Mouse (Mus musculus) cerebellum, adult 11 months (tissue): ENCODE results near the gene Cep89.

ENCODE experiments used
- DNase-seq: peaks from one replicate; pipeline ENCODE4 v3.0.0; 2022

Cep89 gene

GRCm38 (mm10) chr7:35386525-35386952 is 10.3 kb upstream of the Cep89 start:
- no peak for DNase-seq

- no peak for DNase-seq
These were observed 8.1 kb upstream of the Cep89 start for GRCm38 (mm10) chr7:35388694-35389093.

- DNase-seq: no peak
These were observed 3.9 kb upstream of the Cep89 start for GRCm38 (mm10) chr7:35392935-35393334.

- DNase-seq: peak; percentile 33
These were observed 940 bp upstream of the Cep89 start for GRCm38 (mm10) chr7:35395734-35396456.

- DNase-seq: no peak
These were observed 4.3 kb downstream of the Cep89 start for GRCm38 (mm10) chr7:35401169-35401568.

GRCm38 (mm10) chr7:35415226-35415625 is 18.4 kb downstream of the Cep89 start:
- no peak for DNase-seq

- no peak for DNase-seq
These were observed 19.2 kb downstream of the Cep89 start for GRCm38 (mm10) chr7:35415801-35416653.

- DNase-seq: no peak
These were observed 19.8 kb downstream of the Cep89 start for GRCm38 (mm10) chr7:35416654-35416948.

- no peak for DNase-seq
These were observed 26.2 kb downstream of the Cep89 start for GRCm38 (mm10) chr7:35423071-35423470.

- DNase-seq: no peak
These were observed 31.3 kb downstream of the Cep89 start for GRCm38 (mm10) chr7:35428146-35428545.

- no peak for DNase-seq
These were observed 38.4 kb downstream of the Cep89 start for GRCm38 (mm10) chr7:35435266-35435665.

- no peak for DNase-seq
These were observed 50.7 kb downstream of the Cep89 start for GRCm38 (mm10) chr7:35447501-35447900.

- no peak for DNase-seq
These were observed 51.4 kb downstream of the Cep89 start, which contains the start of gene Slc7a9 for GRCm38 (mm10) chr7:35447996-35448846. TSS of gene Slc7a9 (plus strand) at chr7:35448796.

- DNase-seq: no peak
These were observed 52.0 kb downstream of the Cep89 start for GRCm38 (mm10) chr7:35448867-35449266.

- DNase-seq: no peak
These were observed 59.4 kb downstream of the Cep89 start for GRCm38 (mm10) chr7:35456091-35456814.

- DNase-seq: no peak
These were observed 64.1 kb downstream of the Cep89 start for GRCm38 (mm10) chr7:35460971-35461370.

GRCm38 (mm10) chr7:35465027-35465426 is 68.2 kb downstream of the Cep89 start:
- DNase-seq: no peak

- DNase-seq: no peak
These were observed 71.0 kb downstream of the Cep89 start for GRCm38 (mm10) chr7:35467856-35468255.

GRCm38 (mm10) chr7:35470794-35471193 is 74.0 kb downstream of the Cep89 start:
- DNase-seq: no peak

- DNase-seq: no peak
These were observed 79.6 kb downstream of the Cep89 start for GRCm38 (mm10) chr7:35476457-35476856.

GRCm38 (mm10) chr7:35485126-35485525 is 88.3 kb downstream of the Cep89 start:
- DNase-seq: no peak

- no peak for DNase-seq
These were observed 89.7 kb downstream of the Cep89 start for GRCm38 (mm10) chr7:35486553-35486952.
